Mouse (Mus musculus): ENCODE measurements at regions not wholly inside any gene's neighbourhood (a gene's known extent, or its start where the extent isn't known, plus 50 kb on each side); places are given as distances from the start of the nearest gene placed in this dataset.

DNA sequence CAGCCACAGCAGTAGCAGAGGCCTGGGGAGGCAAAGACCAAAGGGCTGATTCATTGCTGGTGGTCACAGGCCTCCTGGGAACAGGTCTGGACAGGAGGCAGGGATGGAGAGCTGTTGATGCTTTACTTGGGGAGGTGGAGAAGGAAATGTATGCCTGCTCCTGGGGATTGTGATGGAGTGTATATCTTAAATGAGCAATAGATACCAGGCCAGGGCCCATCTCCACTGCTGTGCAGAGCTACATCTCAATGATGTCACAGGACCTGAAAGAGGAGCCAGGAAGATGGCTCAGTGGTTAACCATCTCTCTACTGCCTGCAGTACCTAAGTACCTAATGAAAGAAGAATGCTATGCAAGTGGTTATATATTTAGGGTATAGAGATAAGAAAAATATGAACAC lies 132.6 kb downstream of the En1 start:
- TF ChIP-seq CTCF (IDR thresholded peaks at IDR 0.05; ENCODE audit: extremely low read depth, insufficient read depth, insufficient read length, insufficient replicate concordance), result no peak
- TF ChIP-seq POLR2A (IDR thresholded peaks at IDR 0.05; ENCODE audit: low read depth, low read length), result no peak
